Mouse (Mus musculus) urinary bladder, adult 18-20 months (tissue): ENCODE measurements around the gene Arf6.

Experiments
- DNase-seq, 2 experiments: peaks; one replicate each; pipeline ENCODE4 v3.0.0; 2022; ENCODE audit warnings: low spot score in 2 of 2, mixed read lengths in 2 of 2

Gene Arf6

GRCm38 (mm10) chr12:69413303-69413702 is 41.4 kb downstream of the Arf6 start:
- no peak for DNase-seq

DNA sequence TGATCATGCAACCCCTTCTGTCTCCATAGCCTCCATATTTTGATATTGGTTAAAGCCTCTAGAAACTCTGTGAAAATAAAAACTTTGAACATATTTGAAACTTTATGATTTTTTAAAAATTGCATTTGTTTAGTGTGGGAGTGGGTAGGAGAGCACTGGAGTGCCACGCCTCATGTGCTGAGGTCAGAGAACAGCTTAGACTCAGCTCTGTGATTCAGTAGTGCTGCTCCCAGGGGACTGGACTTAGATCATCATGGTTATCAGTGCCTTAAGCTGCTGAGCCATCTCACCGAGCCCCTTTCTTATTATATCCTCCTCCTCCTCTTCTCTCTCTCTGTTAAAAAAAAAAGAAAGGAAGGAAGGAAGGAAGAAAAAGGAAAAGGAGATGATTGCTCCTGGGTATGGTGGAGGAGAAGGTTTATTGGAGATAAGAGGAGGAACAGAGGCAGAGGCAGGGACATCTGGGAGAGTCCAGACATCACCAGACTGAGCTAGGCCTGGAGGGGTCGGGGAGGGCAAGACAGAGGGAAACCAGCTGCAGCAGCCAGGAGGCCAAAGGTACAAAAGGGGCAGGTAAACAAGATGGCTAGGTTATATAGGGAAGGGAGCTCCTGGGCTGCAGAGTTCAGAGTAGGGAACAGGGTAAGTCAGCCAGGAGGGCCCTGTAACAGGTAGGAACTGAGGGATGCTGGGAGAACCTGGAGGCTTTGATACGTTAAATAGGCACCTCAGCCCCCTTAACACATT is 43.0 kb downstream of the Arf6 start:
- no peak for DNase-seq

DNA sequence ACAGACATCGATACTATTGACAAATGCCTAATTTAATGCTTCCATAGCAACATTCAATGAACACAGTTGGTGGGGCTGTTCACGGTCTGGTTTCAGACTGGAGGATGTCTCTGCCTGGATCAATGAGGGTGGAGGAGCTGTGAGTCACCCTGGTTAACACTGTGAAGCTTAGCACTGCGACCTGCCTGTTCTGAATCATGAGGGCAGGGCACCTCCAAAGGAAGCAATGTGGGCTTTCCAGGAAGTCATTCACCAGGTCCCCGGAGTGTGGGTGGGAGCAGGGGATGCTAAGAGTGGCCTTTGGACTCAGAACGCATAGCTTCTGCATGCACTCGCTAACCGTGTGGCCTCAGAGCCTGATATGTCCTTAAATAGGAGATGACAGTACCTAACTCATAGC is 44.8 kb downstream of the Arf6 start:
- no peak for DNase-seq

GRCm38 (mm10) chr12:69417701-69418291 is 45.8 kb downstream of the Arf6 start:
- DNase-seq: no peak

DNA sequence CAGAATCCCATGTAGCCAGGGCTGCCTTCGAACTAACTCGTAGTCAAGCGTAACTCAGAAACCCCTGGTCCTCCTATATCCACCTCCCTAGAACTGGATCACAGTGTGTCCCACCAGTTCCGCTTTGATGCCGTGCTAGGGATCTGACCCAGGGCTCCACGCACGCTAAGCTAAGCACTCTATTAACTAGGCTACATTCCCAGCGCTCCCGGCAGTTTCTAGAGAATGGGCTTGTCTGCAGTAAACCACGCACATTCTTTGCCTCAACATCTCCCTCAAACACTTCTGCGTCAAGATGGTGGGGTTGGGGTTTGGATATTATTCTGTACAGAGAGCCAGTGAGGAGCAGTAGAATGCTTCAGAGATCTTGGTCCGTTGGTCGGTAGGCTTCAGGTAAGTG is 46.7 kb downstream of the Arf6 start:
- no peak for DNase-seq

DNA sequence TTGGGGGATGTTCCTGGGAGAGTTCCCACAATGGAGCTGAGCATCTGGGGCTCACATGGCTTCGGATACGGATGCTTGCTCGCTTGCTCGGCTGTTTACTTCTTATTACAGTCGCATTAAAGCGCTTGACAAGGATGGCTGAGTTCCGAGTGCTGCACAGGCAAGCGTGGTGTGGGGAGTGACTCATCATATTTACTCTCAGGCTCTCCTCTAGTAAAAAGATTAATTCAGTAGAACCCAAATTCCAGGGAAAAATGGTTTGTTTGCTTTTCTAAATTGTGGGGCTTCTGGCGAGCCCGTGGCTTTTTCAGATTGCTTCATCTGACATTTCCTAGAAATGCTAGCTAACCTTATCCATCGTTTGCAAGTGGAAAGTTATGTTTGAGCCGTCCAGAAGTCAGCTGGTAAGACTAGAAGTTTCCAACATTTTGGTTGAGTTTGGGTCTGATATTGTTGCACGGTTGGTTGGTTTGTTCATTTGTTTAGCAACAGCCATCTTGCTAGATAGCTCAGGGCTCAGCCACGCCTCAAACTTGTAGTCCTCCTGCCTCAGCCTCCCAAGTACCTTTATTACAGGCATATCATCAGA is 47.2 kb downstream of the Arf6 start:
- peak in 1 of 2 experiments; percentile 55 for DNase-seq

DNA sequence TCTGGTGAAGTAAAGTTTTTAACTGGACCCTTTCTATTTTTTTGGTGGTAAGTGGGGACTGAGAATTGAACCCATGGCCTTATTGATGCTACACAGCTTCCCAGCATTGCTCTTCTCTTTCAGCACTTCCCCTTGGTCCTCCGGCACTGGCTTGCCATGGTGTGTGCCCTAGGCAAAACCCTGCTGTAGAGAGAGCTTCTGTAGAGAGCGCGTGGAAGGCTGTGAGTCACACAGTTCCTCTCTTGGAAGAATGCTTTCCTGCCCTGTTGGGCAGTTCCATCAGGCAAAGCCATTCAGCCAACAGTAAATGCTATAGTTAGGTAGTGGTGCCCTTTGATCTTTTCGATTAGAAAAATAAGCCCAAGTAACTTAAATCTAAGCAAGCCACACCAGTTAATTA is 47.7 kb downstream of the Arf6 start:
- DNase-seq: no peak

GRCm38 (mm10) chr12:69420716-69421115 is 48.8 kb downstream of the Arf6 start:
- DNase-seq: no peak

DNA sequence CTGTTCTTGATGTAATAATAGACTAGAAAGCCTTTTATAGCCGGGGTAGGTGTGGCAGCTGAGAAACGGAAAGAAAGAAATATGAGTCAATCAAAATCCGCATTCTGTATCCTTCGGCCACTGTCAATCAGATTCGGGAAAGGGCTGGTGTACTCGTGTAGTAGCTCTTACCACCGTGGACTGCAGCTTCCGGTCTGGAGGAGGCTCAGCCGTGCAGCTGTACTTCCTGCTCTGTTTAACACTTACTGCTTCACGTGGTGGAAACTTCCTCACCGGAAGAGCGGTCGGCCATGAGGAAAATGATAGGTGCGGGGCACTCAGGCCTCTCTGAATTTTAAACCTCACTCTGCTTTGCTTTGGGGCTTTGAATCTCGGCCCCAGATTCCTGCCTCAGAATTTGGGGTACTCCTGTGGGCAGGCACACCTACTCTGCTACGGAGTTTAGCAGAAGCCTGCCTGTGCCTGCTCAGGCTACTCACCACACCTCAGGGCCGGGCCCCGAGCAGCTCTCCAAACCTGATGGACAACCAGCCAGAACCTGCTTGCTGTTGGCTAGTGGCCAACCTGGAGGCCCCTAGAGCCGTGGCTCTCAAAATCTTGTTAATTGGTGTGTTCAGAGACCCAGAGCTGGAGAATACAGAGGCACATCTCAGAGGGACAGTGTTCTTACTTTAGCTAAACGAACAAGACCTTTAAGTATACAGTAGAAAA is 51.0 kb downstream of the Arf6 start:
- peak; percentile 58 to 67 for DNase-seq
